Mouse (Mus musculus): ENCODE measurements around the gene Cep162. TPM values are rescaled to one million over a fixed set of nuclear protein-coding genes. Genes with fewer than 3 reads are reported as not detected.

The Cep162 gene
- polyA plus RNA-seq (2014; fragmentation: Nextera tagmentation; extraction: Ambion mirVana), result 8.2 and 8.5 TPM in 2 replicates

GRCm38 (mm10) chr9:87254903-87255695, at the start of gene Cep162:
Gene Cep162, minus strand, starts transcription at chr9:87255536.
- peak within 1 kb of the TSS; percentile 59 for H3K4me2 ChIP-seq (ENCODE audit: low read depth, low read length)
- no peaks in the 10 kb centered on the region for H3K9me3 ChIP-seq (ENCODE audit: control insufficient read depth, low read length)
- H3K4me1 ChIP-seq (ENCODE audit: control insufficient read depth, insufficient read depth, low read length), result no peaks in the 10 kb centered on the region
- WGBS, result under 1% methylated on average over 41 of the region's 41 CpGs
- no peaks in the 10 kb centered on the region for H3K27me3 ChIP-seq (ENCODE audit: control insufficient read depth, insufficient read depth, low read length)
- H3K4me3 ChIP-seq (ENCODE audit: low read depth, low read length), result peak within 1 kb of the TSS; percentile 48
- peak within 1 kb of the TSS; percentile 72 for H3K27ac ChIP-seq (ENCODE audit: low read depth, low read length)
- no peaks in the 10 kb centered on the region for H3K36me3 ChIP-seq (ENCODE audit: control insufficient read depth, insufficient read depth, low read length)
- H3K9ac ChIP-seq (replicated peaks; ENCODE audit: low read depth, low read length), result peak within 1 kb of the TSS; percentile 59
- peak; percentile 98 for ATAC-seq (ENCODE audit: low read depth)

GRCm38 (mm10) chr9:87303196-87303595, 47.9 kb upstream of the Cep162 start:
- Histone ChIP-seq H3K4me1 (ENCODE audit: control insufficient read depth, insufficient read depth, low read length) (no peaks in the 10 kb centered on the region), H3K27ac (ENCODE audit: low read depth, low read length) (no peak overlapping the region), H3K9me3 (ENCODE audit: control insufficient read depth, low read length) (no peaks in the 10 kb centered on the region), H3K4me2 (ENCODE audit: low read depth, low read length) (no peak overlapping the region), H3K9ac (replicated peaks; ENCODE audit: low read depth, low read length) (no peak overlapping the region), H3K27me3 (ENCODE audit: control insufficient read depth, insufficient read depth, low read length) (no peaks in the 10 kb centered on the region), H3K4me3 (ENCODE audit: low read depth, low read length) (no peak overlapping the region), H3K36me3 (ENCODE audit: control insufficient read depth, insufficient read depth, low read length) (no peaks in the 10 kb centered on the region)
- ATAC-seq (ENCODE audit: low read depth), result no peak

GRCm38 (mm10) chr9:87298900-87299299, 43.6 kb upstream of the Cep162 start:
- no peak overlapping the region for H3K9ac ChIP-seq (replicated peaks; ENCODE audit: low read depth, low read length)
- no peak overlapping the region for H3K27ac ChIP-seq (ENCODE audit: low read depth, low read length)
- no peaks in the 10 kb centered on the region for H3K36me3 ChIP-seq (ENCODE audit: control insufficient read depth, insufficient read depth, low read length)
- 68% methylated on average over 12 of the region's 12 CpGs for WGBS
- H3K4me3 ChIP-seq (ENCODE audit: low read depth, low read length), result no peak overlapping the region
- H3K27me3 ChIP-seq (ENCODE audit: control insufficient read depth, insufficient read depth, low read length), result no peaks in the 10 kb centered on the region
- no peaks in the 10 kb centered on the region for H3K4me1 ChIP-seq (ENCODE audit: control insufficient read depth, insufficient read depth, low read length)
- no peak for ATAC-seq (ENCODE audit: low read depth)
- H3K4me2 ChIP-seq (ENCODE audit: low read depth, low read length), result no peak overlapping the region
- no peaks in the 10 kb centered on the region for H3K9me3 ChIP-seq (ENCODE audit: control insufficient read depth, low read length)

- no peaks in the 10 kb centered on the region for H3K4me1 ChIP-seq (ENCODE audit: control insufficient read depth, insufficient read depth, low read length)
- ATAC-seq (ENCODE audit: low read depth), result no peak
- no peak overlapping the region for H3K4me3 ChIP-seq (ENCODE audit: low read depth, low read length)
- no peaks in the 10 kb centered on the region for H3K36me3 ChIP-seq (ENCODE audit: control insufficient read depth, insufficient read depth, low read length)
- H3K27ac ChIP-seq (ENCODE audit: low read depth, low read length), result no peak overlapping the region
- no peak overlapping the region for H3K4me2 ChIP-seq (ENCODE audit: low read depth, low read length)
- WGBS, result 86% methylated on average over 1 of the region's 1 CpGs
- H3K9me3 ChIP-seq (ENCODE audit: control insufficient read depth, low read length), result no peaks in the 10 kb centered on the region
- no peak overlapping the region for H3K9ac ChIP-seq (replicated peaks; ENCODE audit: low read depth, low read length)
- no peaks in the 10 kb centered on the region for H3K27me3 ChIP-seq (ENCODE audit: control insufficient read depth, insufficient read depth, low read length)
These were observed 42.2 kb upstream of the Cep162 start for GRCm38 (mm10) chr9:87297522-87297921.

GRCm38 (mm10) chr9:87255696-87256030, 327 bp upstream of the Cep162 start:
- Histone ChIP-seq H3K27me3 (ENCODE audit: control insufficient read depth, insufficient read depth, low read length) (no peaks in the 10 kb centered on the region), H3K9ac (replicated peaks; ENCODE audit: low read depth, low read length) (peak overlapping the region; percentile 59)
- WGBS, result 21% methylated on average over 6 of the region's 6 CpGs

GRCm38 (mm10) chr9:87248118-87248517, 7.2 kb downstream of the Cep162 start:
- Histone ChIP-seq H3K4me3 (ENCODE audit: low read depth, low read length) (no peak overlapping the region), H3K27ac (ENCODE audit: low read depth, low read length) (no peak overlapping the region), H3K9ac (replicated peaks; ENCODE audit: low read depth, low read length) (no peak overlapping the region), H3K36me3 (ENCODE audit: control insufficient read depth, insufficient read depth, low read length) (peaks cover 10% of the 10 kb centered on the region), H3K4me2 (ENCODE audit: low read depth, low read length) (no peak overlapping the region), H3K4me1 (ENCODE audit: control insufficient read depth, insufficient read depth, low read length) (no peaks in the 10 kb centered on the region), H3K9me3 (ENCODE audit: control insufficient read depth, low read length) (no peaks in the 10 kb centered on the region), H3K27me3 (ENCODE audit: control insufficient read depth, insufficient read depth, low read length) (no peaks in the 10 kb centered on the region)
- ATAC-seq (ENCODE audit: low read depth), result peak; percentile 76; the same call in 1 of the 2 replicates
- 57% methylated on average over 3 of the region's 3 CpGs for WGBS

More at GRCm38 (mm10) chr9:87255696-87256030, 327 bp upstream of the Cep162 start:
- peak overlapping the region; percentile 48 for H3K4me3 ChIP-seq (ENCODE audit: low read depth, low read length)
- peak overlapping the region; percentile 59; the same call in 1 of the 2 replicates for H3K4me2 ChIP-seq (ENCODE audit: low read depth, low read length)
- peak; percentile 83 for ATAC-seq (ENCODE audit: low read depth)
- H3K9me3 ChIP-seq (ENCODE audit: control insufficient read depth, low read length), result no peaks in the 10 kb centered on the region
- H3K36me3 ChIP-seq (ENCODE audit: control insufficient read depth, insufficient read depth, low read length), result no peaks in the 10 kb centered on the region
- no peaks in the 10 kb centered on the region for H3K4me1 ChIP-seq (ENCODE audit: control insufficient read depth, insufficient read depth, low read length)
- peak overlapping the region; percentile 72 for H3K27ac ChIP-seq (ENCODE audit: low read depth, low read length)

- Histone ChIP-seq H3K4me3 (ENCODE audit: low read depth, low read length) (no peak overlapping the region), H3K9ac (replicated peaks; ENCODE audit: low read depth, low read length) (no peak overlapping the region), H3K36me3 (ENCODE audit: control insufficient read depth, insufficient read depth, low read length) (peaks cover 10% of the 10 kb centered on the region), H3K9me3 (ENCODE audit: control insufficient read depth, low read length) (no peaks in the 10 kb centered on the region), H3K4me1 (ENCODE audit: control insufficient read depth, insufficient read depth, low read length) (no peaks in the 10 kb centered on the region), H3K27ac (ENCODE audit: low read depth, low read length) (no peak overlapping the region), H3K27me3 (ENCODE audit: control insufficient read depth, insufficient read depth, low read length) (no peaks in the 10 kb centered on the region), H3K4me2 (ENCODE audit: low read depth, low read length) (no peak overlapping the region)
- peak; percentile 24; the same call in 1 of the 2 replicates for ATAC-seq (ENCODE audit: low read depth)
- WGBS, result 86% methylated on average over 1 of the region's 1 CpGs
These were observed 7.7 kb downstream of the Cep162 start for GRCm38 (mm10) chr9:87247678-87248077.

- no peak overlapping the region for H3K4me2 ChIP-seq (ENCODE audit: low read depth, low read length)
- no peak overlapping the region for H3K9ac ChIP-seq (replicated peaks; ENCODE audit: low read depth, low read length)
- H3K4me3 ChIP-seq (ENCODE audit: low read depth, low read length), result no peak overlapping the region
- no peaks in the 10 kb centered on the region for H3K4me1 ChIP-seq (ENCODE audit: control insufficient read depth, insufficient read depth, low read length)
- no peaks in the 10 kb centered on the region for H3K9me3 ChIP-seq (ENCODE audit: control insufficient read depth, low read length)
- H3K27ac ChIP-seq (ENCODE audit: low read depth, low read length), result no peak overlapping the region
- H3K27me3 ChIP-seq (ENCODE audit: control insufficient read depth, insufficient read depth, low read length), result no peaks in the 10 kb centered on the region
- WGBS, result 92% methylated on average over 4 of the region's 4 CpGs
- no peak for ATAC-seq (ENCODE audit: low read depth)
- peaks cover 24% of the 10 kb centered on the region for H3K36me3 ChIP-seq (ENCODE audit: control insufficient read depth, insufficient read depth, low read length)
These were observed 42.1 kb downstream of the Cep162 start for GRCm38 (mm10) chr9:87213204-87213603.

GRCm38 (mm10) chr9:87210830-87211339, 44.5 kb downstream of the Cep162 start:
- Histone ChIP-seq H3K27me3 (ENCODE audit: control insufficient read depth, insufficient read depth, low read length) (no peaks in the 10 kb centered on the region), H3K4me1 (ENCODE audit: control insufficient read depth, insufficient read depth, low read length) (no peaks in the 10 kb centered on the region), H3K27ac (ENCODE audit: low read depth, low read length) (no peak overlapping the region), H3K9ac (replicated peaks; ENCODE audit: low read depth, low read length) (no peak overlapping the region), H3K4me3 (ENCODE audit: low read depth, low read length) (no peak overlapping the region), H3K36me3 (ENCODE audit: control insufficient read depth, insufficient read depth, low read length) (peaks cover 33% of the 10 kb centered on the region), H3K4me2 (ENCODE audit: low read depth, low read length) (no peak overlapping the region), H3K9me3 (ENCODE audit: control insufficient read depth, low read length) (no peaks in the 10 kb centered on the region)
- WGBS, result 96% methylated on average over 9 of the region's 9 CpGs
- ATAC-seq (ENCODE audit: low read depth), result no peak
